Mouse (Mus musculus) c-Kit-positive CD71-positive TER-119-negative erythroid progenitor cells, embryonic 14.5 days (primary cell): ENCODE measurements at regions not wholly inside any gene's neighbourhood (a gene's known extent, or its start where the extent isn't known, plus 50 kb on each side); places are given as distances from the start of the nearest gene placed in this dataset.
"Not testable (repeated sequence)": the region's sequence is repeated elsewhere in the genome, so short reads cannot be mapped to it uniquely, and the experiment has no call there.

Experiments
- DNase-seq: peaks from one replicate; pipeline ENCODE4 v3.0.0-alpha.2; 2013; ENCODE audit warnings: low read depth

DNA sequence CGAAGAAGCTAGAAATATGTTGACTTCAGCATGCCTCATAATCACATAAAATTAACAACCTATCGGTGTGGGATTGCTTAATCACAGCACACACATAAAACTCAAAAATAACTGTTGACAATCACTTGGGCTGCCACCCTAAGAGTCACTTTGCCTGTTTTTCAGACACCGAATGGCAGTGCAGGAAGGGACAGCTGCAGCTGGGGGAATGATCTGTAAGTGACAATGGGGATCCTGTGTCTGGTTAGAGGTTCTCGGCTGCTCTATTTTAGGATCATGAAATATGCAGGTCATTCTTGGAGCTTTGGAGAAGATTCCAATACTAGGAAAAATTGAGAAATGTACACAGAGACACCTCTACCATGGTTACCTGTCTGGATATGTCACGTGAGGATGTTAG, 54.4 kb upstream of the Tcf12 start:
- DNase-seq: no peak

DNA sequence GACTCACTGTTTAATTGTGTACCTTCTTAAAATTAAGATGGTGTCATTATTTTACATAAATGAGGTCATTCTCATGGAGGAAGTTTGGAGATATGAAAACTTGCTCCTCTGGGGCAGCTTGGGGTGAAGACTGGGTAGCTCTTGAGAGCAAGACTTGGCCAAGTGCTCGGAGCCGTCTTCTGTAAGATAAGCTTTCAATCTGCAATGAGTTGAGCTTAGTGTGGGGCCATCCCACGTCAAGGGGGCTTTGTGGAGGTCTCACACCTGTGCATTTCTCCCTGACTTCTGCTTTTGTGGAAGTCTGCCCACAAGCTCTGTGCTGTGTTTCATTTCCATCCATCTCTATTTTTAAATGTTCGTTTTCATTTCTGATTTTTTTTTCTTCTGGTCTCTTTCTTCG, 54.9 kb upstream of the Tcf12 start:
- DNase-seq: no peak

DNA sequence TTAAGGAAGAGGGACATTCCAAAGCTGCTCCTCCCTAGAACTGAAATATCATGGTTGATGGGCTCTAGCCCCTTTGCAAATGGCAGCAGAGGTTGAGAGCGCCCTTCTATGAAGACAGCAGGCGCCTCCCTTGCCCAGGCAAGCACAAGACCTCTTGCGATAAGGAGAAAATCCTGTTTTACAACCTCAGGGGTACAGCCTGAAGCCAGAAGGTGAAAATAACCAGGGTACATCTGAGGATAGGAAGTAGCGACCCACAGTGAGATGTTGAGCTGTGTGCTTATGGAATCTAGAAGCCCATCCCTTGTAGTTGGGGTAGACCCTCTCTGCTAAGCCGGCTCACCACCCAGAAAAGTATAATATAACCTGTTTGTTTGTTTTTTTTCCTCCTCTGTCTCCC, 57.6 kb upstream of the Tcf12 start:
- no peak for DNase-seq

DNA sequence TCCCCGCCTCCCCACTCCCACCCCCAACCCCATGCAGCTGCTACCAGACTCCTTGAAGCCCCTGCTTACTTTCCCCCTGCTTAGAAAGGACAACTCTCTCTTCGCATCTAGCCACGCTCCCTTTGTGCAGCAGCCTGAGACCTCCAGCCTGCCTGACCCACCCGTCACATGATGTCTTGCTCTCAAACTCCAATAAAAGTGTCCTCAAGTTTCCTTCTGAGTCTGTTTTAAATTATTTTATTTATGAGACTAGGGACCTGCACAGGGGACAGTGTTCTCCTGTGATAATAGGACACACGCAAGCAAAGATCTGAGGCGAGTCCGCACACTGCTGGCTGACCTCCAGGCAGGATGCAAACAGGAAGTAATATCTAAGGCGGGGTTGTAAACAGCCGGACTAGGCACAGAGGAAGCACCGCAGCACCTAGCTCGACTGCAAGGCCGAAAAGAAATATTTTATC, 58.1 kb upstream of the Tcf12 start:
- DNase-seq: peak; percentile 27

DNA sequence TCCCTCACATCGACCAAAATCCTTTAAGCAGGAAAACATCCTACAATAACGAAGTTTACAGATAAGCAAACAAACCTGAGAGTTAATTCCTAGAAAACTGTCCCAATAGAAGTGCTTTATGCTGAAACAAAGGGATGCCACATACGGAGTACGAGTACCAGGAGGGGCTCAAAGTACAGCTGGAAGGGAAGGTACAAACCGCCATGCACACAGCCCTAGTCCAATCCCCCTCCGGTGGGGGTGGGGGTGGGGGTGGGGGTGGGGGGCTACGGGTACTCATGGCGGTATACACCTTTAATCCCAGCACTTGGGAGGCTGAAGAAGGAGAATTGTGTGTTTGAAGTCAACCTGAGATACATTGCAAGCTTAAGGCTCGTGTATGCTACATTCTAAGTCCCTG, 58.6 kb upstream of the Tcf12 start:
- DNase-seq: no peak

DNA sequence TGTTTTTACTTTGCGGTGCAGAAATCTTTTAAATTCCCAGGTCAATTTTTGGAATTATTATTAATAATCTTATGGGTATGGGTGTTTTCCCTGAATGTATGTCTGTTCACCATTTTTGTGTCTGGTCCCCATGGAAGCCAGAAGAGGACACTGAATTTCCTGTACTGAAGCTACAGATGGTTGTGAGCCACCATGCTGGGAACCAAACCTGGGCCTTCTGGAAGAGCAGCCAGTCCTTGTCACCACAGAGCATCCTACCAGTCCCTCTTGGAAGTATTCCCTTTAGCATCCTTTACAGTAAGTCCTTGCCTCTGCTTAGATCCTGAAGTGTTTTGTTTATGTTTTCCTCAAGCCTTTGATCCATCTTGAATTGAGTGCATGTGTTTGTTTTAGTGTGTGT, 60.7 kb upstream of the Tcf12 start:
- no peak for DNase-seq

DNA sequence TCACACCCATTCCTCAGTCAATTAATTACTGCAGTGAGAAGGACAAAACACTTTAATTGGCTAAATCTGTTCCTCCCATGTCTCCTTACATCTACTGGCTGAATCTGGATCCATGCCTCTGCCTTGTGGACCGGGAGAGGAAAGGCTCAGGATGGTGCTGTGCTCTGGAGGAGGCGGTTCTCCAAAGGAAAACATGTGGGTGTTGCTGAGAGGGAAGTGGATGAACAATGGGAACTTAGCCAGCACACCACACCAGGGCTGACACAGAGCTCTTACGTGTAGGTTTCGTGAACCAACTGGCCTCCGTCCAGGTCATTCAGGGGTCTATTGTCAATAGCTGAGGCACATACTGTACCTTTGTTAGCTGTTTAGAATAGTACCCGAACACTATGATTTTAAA, 69.3 kb upstream of the Tcf12 start:
- no peak for DNase-seq

DNA sequence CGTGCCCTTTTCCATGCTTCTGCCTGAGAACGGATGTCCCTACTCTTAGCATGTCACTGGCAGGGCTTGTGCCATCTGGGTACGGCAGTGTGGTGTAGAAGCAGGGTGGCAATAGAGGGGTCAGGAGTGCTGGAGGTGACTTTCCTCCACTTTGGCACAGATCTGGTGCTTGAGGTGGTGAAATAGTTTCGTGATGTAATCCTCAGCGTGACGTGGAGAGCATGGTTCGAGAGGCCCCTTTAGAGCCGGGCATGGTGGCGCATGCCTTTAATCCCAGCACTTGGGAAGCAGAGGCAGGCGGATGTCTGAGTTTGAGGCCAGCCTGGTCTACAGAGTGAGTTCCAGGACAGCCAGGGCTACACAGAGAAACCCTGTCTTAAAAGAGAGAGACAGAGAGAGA, 71.7 kb upstream of the Tcf12 start:
- DNase-seq: no peak

DNA sequence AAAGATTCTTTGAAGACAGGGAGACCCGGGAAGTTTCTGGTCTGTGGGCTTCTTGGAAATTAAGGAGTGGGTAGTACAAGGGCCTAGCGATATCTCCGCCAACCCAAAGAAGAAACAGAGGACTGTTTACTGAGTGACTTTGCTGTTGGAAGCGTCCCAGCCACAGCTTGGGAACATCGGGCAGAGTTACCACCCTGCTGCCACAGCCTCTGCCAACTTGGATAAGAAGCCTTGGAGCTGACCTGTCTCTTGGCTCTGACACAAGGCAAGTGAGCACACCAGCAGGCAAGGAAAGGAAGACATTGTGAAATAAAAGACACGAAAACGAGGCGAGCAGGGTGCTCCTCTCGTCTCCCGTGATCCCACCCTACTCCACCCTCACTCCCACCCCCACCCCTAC, 72.3 kb upstream of the Tcf12 start:
- DNase-seq: no peak

DNA sequence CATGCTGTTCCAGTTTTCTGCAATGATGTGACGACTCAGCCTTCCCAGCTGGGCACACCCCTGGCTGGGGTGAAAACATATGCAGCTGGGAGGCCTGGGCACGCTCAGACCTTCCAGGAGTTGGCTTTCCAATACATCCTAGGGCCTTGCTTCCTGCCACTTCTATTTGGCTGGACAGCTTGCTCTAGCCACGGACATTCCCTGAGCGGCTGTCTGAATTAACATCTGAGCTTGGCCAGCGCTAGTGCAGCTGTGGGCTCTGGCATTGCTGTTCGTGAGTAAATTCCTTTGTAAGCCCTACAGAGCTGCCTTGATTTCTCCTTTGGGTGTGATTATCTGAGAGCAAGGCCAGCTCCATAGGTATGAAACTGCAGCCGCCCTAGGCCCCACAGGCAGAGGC, 78.2 kb upstream of the Tcf12 start:
- no peak for DNase-seq

DNA sequence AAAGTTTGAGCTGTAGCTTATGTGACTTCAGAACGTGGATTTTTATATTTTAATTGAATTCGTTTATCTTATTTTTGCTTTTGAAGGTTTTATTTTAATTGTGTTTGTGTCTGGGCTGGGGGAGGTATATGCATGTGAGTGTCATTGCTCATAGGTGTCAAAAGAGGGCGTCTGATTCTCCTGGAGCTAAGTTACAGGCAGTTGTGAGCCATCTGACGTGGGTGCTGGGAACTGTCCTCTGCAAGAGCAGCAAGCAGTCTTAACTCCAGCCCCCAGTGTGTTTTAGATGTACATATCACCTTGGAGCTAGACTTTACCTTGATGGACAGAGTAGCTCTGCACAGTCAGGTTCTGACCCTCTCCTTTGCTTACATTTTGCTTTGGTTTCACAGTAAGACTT, 79.0 kb upstream of the Tcf12 start:
- DNase-seq: no peak

DNA sequence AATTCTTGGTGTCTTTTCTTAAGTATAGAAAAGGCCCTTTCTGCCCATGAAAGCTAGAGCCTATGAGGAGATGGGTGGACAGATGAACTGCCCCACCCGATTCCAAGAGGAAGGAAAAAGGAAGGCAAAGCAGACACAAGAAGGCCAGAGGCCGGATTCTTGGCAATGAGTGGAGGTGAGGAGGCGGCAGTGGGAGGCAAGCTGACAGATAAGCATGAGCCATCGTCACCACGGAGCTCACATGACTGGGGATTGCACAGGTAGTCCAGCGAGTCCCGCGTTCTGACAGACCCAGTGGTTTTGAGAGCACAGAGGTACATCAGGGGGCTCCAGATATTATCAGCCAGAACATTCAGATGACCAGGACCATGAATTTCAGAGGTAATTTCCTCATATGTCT, 79.4 kb upstream of the Tcf12 start:
- DNase-seq: no peak

DNA sequence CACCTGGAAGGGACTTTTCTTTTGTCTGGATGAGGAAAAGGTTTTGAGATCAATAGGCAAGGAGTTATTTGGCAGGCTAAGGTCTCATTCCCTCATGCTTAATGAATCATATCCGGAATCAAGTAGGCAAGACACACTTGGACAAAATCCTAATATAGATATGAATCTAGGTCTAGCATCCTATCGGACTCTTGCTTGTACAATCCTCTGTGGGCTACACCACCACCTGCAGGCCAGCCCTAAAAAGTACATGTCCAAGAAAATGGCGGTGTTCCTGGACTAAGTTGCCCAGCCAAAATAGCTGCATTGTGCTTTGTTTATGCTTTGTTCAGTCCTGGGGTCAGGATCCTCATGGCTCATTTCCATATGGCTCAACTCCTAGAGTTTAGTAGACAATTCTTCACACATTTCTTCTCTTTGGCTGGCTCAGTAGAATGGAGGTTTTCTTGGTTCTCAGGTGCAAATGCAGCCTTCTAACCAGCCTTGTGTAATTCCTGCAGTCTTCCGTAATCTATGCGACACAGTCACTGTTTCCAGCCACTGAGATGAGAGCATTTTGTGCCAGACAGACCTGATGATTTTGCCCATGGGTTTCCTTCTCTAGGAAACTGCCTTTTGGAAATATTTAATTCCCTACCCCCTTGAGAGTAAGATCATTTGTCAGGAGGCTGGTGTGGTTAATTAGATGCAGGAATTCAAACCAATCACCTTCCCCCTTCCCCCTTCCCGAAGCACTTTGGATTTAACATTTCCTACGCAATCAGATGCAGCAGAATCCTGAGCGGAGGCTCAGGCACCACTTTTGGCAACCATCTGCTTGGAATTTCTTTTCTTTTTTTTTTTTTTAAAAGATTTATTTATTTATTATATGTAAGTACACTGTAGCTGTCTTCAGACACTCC, 80.6 kb upstream of the Tcf12 start:
- DNase-seq: no peak

DNA sequence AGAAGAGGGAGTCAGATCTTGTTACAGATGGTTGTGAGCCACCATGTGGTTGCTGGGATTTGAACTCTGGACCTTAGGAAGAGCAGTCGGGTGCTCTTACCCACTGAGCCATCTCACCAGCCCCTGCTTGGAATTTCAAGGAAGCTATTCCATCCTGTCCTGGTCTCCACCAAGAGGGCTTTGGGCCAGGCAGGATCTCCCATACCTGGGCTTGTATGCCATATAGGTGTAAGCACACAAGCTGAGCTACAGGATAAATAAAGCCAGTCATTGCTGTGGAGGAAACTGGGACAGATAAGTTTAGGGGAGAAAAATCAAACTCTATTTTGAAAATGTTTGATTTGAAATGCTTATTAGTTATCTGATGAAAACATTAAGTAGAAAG, 81.3 kb upstream of the Tcf12 start:
- DNase-seq: not testable (repeated sequence)

DNA sequence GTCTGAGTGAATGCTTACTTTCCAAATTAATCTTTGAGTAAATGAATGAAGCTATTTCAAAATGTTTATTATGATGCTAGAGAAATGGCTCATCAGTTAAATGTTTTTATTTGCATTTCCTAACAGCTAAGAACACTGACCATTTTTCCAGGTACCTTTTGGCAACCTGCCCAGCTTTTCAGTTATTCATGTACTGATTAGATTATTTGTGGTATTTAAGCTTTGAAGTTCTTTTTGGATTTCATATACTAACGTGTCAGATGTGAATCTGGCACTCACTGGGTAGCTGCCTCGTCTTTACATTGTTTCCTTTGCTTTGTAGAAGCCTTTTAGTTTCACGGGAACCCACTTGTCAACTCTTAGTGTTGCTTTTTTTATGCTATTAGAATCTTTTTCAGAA, 79.3 kb upstream of the Zfp280d start:
- DNase-seq: no peak

DNA sequence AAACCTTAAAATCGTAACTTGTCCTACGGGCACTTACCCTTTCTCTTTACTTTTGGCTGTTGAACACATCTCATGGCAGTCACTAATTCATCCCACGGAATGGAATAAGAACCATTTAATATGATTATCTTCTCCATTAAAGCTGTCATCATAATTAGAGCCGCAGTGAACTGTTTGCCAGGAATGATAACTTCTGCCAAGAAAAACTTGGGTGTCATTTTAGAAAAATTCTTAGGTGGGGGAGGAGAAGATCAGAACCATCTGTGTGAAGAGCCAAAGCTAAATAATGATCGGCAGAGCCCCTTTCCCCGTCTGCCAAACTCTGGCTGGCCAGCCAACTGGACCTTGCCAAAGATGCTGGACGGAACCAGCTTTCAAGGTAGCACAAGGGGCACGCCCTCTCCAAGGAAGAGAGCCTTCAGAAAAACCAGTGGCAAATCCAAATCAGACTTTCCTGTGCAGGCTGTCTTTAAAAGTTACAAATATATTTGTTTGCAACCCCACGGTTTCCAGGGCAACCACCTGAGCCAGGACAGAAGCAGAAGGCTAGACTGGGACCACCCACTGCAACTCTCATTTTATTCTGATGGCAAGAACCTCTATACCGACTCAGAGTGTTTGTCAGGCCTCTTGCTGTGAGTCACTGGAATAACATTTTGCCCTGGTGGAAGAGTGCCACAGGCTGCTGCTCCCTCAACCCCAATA, 77.9 kb upstream of the Zfp280d start:
- DNase-seq: no peak

DNA sequence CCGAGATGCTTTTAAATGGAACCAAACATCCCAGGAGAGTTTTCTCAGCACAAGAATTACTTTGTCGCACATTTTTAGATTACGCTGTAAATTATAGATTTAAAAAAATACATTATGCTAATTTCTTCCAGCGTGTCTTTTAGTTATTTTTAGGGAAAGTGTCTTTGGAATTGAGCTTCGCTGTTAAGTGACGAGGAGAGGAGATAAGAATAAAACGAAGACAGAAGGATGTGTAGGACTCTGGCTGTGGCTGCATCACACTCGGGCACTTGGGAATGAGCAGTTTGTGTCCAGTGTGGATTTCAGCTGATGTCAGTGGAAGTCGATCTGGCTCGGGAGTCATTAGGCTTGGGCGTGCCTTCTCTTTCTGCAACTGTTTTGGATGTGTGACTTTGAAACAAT, 77.3 kb upstream of the Zfp280d start:
- DNase-seq: no peak

DNA sequence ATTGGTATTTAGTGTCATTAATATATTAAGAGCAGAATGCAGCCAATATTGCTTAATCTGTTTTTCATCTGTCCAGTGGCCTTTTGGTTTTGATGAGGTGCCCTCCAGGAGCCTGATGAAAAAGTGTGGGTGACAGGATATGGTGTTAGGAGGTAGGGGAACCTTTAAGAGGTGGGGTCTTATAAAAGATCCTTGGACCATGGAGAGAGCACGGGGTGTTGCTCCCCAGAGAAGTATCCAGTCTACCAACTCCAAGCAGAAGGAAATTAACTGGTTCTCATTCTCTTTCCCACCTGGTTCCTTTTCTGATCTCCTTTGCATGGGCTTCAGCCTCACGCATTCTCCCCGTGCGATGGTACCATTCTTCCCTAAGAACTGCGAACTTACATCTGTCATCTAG, 75.7 kb upstream of the Zfp280d start:
- no peak for DNase-seq

DNA sequence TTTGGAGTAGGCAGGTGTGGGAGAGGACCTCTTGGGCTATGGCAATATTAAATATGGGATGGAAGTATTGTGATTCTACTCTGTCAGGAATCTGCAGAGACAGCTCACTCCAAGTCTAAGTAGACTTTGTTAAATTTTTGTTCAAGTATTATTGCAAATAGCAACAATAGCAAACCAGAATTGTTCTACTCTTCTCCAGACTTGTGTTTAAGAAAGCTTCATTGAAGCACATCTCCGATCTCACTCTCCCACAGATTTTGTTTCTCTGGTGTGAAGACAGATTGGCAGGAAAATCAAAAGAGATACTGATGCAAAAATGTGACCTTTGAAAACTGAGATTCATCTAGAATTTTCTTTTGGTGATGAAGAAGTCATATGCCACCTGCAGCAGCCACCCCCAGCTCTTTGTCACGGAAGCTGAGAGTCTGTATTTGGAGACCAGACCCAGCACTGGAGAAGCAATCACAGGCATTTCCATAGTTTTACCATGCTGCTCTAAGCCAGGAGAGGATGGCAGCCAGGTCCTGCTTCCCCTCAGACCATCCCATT, 70.2 kb upstream of the Zfp280d start:
- DNase-seq: no peak

DNA sequence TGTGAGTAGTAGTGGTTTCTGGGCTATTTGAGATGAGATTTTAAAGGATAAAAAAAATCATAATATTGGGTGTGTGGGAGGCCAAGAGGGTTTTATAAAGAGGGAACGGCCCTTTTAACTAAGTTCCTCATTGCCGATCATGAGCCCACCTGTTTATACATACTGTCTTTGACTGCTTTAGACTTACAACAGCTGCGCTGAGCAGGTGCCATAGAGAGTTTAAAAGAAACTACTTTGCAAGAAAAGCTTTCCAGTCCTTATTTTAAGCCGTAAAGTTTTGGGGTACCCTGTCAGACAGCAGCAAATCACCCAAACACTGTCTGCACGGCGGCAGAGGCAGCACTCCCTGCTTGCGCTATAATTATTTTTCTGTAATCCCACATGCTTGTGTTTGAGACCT, 68.8 kb upstream of the Zfp280d start:
- no peak for DNase-seq

DNA sequence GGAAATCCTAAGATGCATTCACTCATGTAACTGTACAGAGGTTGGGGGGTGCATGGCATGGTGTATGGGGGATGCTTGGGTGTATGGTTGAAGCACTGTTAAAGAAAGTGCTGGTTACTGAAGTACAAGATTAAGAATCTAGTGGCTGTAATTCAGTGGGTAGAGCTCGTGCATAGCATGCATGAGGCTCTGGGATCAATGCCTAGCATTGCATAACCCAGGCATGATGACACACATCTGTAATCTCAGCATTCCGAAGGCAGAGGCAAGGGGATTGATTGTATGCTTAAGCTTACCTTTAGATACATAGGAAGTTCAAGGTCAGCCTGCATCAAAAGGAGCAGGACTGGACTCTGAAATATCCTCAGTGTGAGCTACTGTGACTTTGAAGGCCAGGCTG, 67.7 kb upstream of the Zfp280d start:
- DNase-seq: no peak

DNA sequence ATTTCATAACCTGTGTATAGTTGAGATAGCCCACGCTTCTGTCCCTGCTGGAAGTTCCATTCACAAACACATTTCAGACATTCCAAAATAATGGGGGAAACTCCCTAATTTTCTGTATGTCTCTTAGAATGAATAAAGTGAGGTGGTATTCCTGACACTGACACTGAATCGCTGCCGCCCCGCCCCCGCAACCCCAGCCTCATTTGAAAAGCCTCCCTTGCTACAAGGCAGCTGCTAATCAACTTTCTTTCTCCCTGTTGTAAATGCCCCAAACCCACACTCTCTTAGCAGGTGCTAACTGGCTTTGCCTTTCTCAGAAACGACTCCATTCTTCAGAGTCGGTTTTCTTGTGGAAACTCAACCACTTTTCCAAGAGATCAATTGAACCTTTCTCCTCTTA, 66.4 kb upstream of the Zfp280d start:
- DNase-seq: no peak

DNA sequence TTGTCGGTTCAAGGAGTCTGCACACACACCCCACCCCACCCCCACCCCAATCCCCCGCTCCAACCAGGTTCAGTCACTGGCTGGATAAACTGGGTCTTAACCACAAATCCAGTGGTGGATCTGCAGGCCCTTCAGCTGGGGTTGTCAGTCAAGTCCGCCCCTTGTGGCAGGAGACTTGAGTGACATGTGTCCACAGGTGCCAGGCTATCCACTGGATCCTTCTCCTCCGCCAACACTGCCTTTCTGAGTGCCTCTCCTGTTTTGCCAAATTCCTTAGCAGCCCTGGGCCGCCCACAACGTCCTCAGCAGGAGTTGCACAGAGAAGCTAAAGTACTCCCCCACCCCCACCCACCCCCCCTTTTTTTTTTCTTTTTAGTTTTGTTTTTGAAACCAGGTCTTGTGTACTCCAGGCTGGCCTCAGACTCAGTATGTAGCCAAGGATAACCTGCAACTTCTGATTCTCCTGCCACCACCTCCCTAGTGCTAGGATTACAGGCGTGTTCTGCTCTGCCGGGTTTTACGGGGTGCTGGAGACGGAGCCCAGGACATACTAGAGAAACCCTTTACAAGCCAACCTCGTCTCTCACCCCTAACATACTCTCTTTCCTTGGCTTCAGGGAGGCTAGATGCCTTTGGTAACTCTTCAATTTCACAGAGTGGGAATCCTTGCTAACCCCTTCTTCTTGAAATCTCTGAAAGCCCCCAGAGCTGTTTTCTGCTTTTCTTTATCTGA, 57.2 kb upstream of the Zfp280d start:
- DNase-seq: no peak
